Mouse (Mus musculus) brain, adult 2 months (tissue): Measurements from ENCODE around the gene Zfp69.

Experiments used
- DNase-seq: peaks from one replicate; pipeline ENCODE4 v3.0.0; 2011; ENCODE audit warnings: low read depth, low spot score

Zfp69 gene

DNA sequence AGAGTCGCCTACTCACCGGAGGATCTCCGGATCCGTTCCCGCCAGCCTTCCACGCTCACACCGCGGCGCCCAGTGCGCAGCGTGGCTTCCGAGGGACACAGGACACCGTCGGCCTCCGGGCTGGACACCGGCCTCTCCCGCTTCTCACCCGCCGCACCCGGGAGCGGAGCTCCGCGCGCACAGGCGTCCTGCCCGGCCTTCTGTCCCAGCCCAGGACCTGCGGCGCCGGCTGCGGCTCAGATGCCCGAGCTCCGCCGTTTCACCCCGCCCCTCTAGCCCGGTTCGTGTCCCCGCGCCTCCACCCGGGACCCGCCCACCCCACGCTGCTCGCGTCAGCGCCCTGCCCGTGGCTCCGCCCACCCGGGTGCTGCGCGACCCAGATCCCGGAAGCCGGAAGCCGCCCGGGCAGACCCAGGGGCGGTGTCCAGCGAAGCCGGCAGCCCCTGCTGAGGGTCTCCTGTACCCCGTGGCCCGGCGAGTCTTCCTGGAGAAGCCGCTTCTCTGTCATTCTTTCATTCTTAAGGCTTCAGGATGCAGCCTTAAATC is at the start of gene Zfp69:
Zfp69 (minus strand) TSS at position 272 of the 546 bp plus-strand sequence.
- DNase-seq: peak; percentile 93

- DNase-seq: no peak
Observed at GRCm38 (mm10) chr4:121001042-121001441, 49.5 kb upstream of the Zfp69 start.

DNA sequence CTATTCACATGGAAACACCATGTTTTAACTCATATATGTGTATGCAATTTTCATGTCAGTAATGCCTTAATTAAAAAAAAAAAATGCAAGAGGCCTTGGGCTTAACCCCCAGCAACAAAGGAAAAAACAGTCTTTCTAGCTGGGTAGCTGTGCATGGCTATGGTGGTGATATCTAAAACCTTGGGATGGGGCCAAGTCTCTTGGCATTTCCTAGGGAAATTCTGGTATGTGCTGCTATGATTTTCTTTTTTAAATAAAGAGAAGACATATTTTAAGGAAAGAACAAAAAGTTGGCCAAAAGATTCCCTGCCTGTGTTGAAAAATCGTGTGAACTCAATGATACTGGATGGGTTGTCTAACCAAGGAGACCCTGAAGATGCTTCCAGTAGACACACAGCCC is 44.4 kb upstream of the Zfp69 start:
- peak; percentile 61 for DNase-seq

GRCm38 (mm10) chr4:120993025-120993424 is 41.5 kb upstream of the Zfp69 start:
- peak; percentile 55 for DNase-seq

- DNase-seq: no peak
Observed at GRCm38 (mm10) chr4:120992284-120992683, 40.8 kb upstream of the Zfp69 start.

GRCm38 (mm10) chr4:120987319-120987718 is 35.8 kb upstream of the Zfp69 start:
- no peak for DNase-seq

DNA sequence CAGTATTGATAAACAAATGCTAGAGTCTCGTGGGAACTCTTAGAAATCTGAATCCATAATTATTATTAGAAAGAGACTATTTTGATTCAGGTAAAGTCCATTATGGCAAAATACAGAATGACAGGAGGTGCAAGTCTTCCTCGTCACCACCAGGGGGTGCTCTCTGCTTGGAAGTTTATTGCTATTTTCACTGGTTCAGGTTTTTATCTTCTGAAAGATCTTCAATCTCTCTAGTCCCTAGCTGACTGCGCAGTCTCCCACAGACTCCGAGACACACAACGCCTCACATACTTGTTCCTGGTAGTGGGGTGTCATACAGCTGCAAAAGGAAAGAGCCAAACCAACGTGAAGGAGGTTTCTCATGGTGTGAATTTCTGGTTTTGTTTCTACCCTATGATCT is 34.9 kb upstream of the Zfp69 start:
- peak; percentile 84 for DNase-seq

DNA sequence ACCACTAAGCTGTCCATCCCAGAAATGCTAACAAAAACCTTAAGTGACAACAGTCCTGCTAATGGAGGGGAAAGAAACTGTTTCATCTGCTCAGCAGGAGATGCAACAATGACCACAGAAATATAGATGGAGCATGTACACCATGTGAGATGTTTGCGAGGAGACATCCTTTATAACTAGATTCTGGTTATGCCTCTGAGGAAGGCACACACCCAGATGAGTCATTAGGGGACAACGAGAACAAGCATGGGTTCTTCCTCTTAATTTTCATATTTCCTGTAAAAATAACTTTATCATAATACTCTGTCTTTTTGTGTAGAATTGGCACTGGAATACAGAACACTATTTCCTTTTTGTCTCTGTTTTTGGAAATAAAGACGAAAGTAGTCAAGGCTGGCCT is 26.7 kb upstream of the Zfp69 start:
- DNase-seq: no peak

- DNase-seq: no peak
Observed at GRCm38 (mm10) chr4:120975428-120975734, 23.9 kb upstream of the Zfp69 start.

DNA sequence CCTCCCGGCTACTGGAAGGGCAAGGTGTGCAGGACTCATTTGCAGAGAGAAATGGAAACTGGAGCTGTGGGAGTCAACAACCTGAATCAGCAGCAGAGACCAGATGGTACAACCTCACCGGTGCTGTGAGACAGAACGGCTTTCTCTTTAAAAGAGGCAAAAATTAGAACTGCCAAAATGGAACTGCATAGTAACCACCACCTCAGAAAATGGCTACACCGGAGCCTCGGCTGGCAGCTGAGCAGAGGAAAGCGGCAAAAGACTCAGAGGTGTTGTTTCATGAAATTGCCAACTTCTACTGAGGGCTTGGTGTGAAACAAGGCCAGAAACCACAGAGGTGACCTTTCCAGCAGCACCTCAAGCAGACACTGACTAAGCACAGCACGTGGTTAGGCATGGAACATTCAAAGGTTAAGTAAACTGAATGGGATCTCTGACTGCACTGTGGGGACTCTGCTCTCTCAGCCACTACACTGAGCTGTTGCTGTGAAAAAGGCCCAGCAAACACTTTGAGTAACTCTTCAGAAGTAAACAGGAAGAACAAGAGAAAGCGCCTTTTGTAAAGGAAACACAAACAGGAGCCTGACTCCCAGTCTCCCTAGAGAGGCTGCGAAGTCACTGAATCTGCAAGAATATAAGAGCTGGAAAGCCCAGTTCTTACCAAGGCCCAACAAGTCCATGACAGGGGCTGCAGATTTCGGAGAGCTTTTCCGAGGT is 23.4 kb upstream of the Zfp69 start:
- DNase-seq: peak; percentile 89

DNA sequence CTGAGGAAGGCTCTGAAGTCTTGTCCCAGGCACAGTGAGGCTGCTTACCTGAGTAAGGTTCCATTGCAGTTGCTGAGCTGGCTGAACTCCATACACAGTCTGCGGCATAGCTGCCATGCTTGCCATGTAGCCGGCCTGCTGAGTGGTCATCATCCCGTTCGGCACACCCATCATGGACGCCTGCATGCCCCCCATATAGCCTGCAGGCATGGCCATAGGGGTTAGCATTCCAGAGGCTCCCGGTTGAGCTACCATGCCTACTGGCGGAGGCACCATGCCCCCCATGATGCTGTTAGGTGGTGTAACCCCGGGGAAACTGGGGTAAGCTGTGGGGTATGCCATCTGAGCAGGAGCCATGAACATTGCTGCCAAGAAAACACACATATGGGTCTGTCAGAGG is 20.3 kb upstream of the Zfp69 start:
- no peak for DNase-seq

DNA sequence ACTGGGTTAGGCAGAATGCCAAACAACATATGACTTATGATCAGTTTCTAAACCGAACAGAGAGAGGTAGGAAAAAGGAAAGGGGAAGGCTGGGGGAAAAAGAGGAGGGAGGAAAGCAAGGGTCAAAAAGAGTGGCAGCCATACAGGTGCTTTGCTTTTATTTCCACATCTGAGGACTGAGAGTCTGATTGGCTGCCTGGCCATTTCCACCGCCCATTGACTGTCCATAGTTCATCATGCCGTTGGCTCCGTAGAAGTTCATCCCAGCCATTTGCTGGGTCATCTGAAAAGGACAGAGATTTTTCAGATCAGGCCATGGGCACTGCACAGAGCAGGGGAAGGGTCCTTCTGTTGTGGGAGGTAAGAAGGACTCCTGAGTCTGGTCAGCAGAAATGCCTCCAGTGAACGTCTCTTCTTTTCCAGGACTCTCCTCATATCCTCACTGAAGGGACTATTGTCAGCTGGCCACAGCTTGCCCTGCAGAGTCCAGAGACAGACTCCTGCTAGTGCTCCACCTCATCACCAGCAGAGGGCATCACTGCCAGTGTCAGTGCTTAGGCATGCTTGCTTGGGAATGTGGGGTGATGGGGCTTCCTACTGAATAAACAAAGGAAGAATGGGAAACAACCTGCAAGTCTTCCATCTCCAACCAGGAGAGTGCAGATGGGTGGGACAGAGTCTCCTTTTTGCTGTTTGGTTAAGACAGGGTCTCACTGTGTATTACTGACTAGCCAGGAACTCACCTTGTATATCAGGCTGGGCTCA is 18.1 kb upstream of the Zfp69 start:
- DNase-seq: peak; percentile 73

- DNase-seq: peak; percentile 50
Observed at GRCm38 (mm10) chr4:120968486-120968885, 17.0 kb upstream of the Zfp69 start.

DNA sequence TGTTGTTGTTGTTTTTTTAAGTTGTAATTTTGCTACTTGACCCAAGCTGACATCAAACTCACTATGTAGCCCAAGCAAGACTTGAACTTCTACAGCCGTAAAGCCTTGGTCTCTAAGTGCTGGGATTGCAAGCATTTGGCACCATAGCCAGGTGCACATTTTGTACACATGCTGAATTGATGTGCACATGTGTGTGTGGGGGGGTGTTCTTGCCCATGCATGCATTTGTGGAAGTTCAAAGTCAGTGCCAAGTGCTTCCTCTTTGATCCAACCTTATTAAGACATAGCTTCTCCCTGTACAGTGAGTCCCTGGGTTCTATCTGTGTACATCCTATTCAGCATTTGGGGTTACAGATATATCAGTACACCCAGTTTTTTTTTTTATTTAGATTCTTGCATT is 4.1 kb upstream of the Zfp69 start:
- no peak for DNase-seq

- no peak for DNase-seq
Observed at GRCm38 (mm10) chr4:120953667-120954066, 2.2 kb upstream of the Zfp69 start.

DNA sequence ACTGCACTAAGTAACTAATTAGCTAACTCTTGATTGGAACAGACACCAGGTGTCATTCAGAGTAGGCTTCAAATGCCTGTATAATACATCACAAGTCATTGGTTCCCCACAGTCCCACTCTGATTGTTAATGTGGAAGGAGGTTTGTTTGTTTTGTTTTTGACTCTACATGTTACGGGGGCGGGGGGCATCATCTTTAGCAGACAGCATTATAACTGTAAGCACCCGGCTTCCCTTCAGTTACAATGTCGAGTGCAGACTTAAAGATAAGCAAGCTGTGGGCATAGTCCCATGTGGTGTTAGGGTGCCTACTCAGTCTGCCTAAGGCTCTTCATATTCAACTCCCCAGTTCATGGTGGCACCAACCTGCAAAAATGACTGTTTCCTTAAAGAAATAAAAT is 1.5 kb upstream of the Zfp69 start:
- DNase-seq: no peak

DNA sequence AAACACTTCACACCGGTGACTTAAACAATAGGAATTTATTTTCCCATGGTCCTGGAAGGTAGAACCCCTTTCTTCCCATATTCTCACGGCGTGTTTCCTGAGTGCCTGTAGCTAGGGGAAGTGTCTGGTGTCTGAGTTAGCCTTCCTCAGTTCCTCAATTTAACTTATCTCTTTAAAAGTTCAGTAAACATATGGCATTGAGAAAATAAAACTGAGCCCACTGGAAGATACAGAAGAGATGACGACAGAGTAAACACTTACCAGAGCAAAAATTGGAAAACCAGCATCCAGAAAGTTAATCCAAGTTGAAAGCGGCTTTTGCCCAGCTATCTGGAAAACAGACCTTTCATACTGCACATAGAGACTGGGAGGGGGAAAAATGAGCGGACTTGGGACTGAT is 664 bp upstream of the Zfp69 start:
- DNase-seq: peak; percentile 30

DNA sequence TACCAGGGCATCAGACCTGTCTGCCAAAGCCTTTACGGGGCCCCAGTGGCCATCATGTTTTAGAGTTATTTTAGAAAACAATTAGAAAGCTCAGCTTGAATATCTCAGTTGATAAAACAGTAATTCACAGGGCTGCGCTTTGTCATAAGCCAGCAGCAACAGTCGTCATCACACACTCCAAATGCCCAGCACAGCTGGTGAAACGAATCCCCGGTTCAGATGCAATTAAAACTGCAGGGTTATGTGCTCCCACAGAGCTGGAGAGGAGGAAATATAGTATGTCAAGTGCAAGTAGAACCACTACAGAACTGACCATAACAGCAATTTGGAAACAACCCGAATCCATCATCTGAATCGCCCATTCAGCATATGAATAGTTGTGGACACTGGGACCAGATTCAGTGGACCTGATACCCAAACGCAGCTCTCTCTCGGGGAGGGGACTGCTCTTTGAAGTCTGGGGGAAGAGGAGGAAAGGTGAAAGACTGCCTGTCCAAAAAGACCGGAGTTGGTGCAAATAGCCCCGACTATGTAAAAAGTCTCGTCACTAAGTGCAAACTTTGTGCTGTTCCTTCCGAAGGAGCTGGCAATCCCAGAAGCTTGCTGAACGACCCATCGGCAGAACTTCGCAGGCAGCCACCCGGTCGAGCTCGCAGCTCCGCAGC is 604 bp downstream of the Zfp69 start:
- no peak for DNase-seq

DNA sequence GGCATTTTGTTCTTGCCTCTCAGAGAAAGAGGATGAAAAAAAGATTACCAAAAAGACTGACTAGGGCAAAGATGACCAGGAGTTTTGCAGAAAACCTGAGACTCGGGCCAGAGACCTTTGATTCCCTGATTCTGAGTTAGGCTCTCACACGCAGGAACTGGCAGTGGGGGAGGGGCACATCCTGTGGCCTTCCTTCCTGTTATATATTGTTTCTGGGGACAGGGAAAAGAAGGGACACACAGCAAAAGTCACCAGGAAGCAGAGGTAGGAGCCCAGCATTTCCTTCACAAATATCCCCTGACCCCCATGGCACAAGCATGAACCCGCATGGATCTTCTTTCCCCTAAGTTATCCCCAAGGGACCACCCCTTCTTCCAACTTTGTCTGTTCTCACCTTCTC is 2.6 kb downstream of the Zfp69 start:
- DNase-seq: no peak

DNA sequence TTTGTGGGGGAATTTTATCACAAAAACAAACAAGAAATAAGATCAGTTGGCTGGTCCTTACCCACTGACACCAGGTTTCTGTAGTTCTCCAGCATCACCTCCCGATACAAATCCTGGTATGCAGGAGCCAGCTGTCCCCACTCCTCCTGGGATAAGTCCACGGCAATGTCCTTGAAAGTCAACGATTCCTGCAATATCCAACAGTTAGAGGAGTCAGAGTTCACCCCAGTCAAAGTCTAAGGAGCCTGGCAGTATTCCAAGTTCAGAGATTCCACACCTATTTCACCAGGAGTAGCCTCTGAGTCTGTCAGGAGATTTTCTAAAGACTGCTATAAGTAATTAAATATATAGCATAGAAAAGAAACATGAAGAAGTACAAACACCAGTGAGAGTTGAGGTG is 16.5 kb downstream of the Zfp69 start:
- DNase-seq: no peak

DNA sequence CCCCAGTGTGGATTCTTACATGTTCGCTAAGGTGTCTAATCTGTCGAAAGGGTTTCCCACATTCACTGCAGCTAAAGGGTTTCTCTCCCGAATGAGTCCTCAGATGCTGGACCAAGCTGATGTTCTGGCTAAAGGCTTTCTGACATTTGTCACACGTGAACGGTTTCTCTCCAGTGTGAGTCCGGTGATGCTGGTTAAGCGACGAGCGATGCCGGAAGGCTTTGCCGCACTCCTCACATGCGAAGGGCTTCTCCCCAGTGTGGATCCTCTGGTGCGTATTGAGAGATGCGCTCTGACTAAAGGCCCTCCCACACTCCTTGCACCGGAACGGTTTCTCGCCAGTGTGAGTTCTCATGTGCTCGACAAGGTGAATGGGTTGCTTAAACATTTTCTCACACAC is 20.8 kb downstream of the Zfp69 start:
- no peak for DNase-seq

- DNase-seq: no peak
Observed at GRCm38 (mm10) chr4:120928686-120929085, 22.8 kb downstream of the Zfp69 start.

DNA sequence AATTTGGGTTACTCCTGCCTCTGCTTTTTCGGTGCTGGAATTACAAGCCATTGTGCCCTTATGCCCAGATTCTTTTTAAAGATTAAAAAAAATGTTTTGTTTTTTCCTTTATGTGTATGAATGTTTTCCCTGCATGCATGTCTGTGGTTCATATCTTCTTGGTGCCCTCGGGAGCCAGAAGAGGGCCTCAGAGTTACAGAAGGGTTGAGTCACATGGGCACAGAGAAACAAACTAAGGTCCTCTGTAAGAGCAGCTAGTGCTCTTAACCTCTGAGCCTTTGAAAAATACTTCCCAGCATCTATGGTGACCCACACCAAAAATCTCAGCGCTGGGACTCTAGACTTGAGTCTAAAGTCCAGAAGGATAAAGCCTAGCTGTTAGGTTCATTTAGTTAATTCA is 26.1 kb downstream of the Zfp69 start:
- peak; percentile 82 for DNase-seq
